Mouse (Mus musculus): Measurements from ENCODE around the gene Tmem81.
"Not testable (repeated sequence)": the region's sequence is repeated elsewhere in the genome, so short reads cannot be mapped to it uniquely, and the experiment has no call there.

The Tmem81 gene

GRCm38 (mm10) chr1:132506058-132506457 lies at the start of gene Tmem81:
Gene Tmem81, plus strand, starts transcription at chr1:132506230.
- no peak for DNase-seq (ENCODE audit: low spot score in 2 of 2)

- no peak for DNase-seq (ENCODE audit: low spot score in 2 of 2)
Measured at GRCm38 (mm10) chr1:132464651-132465050, 41.4 kb upstream of the Tmem81 start.

GRCm38 (mm10) chr1:132468926-132469325 lies 37.1 kb upstream of the Tmem81 start:
- DNase-seq (ENCODE audit: low spot score in 2 of 2): no peak

- DNase-seq (ENCODE audit: low spot score in 2 of 2): no peak
Measured at GRCm38 (mm10) chr1:132469519-132469918, 36.5 kb upstream of the Tmem81 start.

- not testable (repeated sequence) for DNase-seq (ENCODE audit: low spot score in 2 of 2)
Measured at GRCm38 (mm10) chr1:132470031-132470430, 36.0 kb upstream of the Tmem81 start.

- no peak for DNase-seq (ENCODE audit: low spot score in 2 of 2)
Measured at GRCm38 (mm10) chr1:132471032-132471431, 35.0 kb upstream of the Tmem81 start.

- DNase-seq (ENCODE audit: low spot score in 2 of 2): no peak
Measured at GRCm38 (mm10) chr1:132471499-132471898, 34.5 kb upstream of the Tmem81 start.

- DNase-seq (ENCODE audit: low spot score in 2 of 2): no peak
Measured at GRCm38 (mm10) chr1:132472537-132472936, 33.5 kb upstream of the Tmem81 start.

- DNase-seq (ENCODE audit: low spot score in 2 of 2): no peak
Measured at GRCm38 (mm10) chr1:132474496-132474895, 31.5 kb upstream of the Tmem81 start.

GRCm38 (mm10) chr1:132476575-132476927 lies 29.5 kb upstream of the Tmem81 start:
- no peak for DNase-seq (ENCODE audit: low spot score in 2 of 2)

GRCm38 (mm10) chr1:132476928-132477691 lies 28.9 kb upstream of the Tmem81 start, which contains the start of gene Rbbp5:
Gene Rbbp5, plus strand, starts transcription at chr1:132477365.
- DNase-seq (ENCODE audit: low spot score in 2 of 2): peak; percentile 80 to 89

GRCm38 (mm10) chr1:132479438-132479837 lies 26.6 kb upstream of the Tmem81 start:
- no peak for DNase-seq (ENCODE audit: low spot score in 2 of 2)

- no peak for DNase-seq (ENCODE audit: low spot score in 2 of 2)
Measured at GRCm38 (mm10) chr1:132481619-132482018, 24.4 kb upstream of the Tmem81 start.

- DNase-seq (ENCODE audit: low spot score in 2 of 2): no peak
Measured at GRCm38 (mm10) chr1:132483234-132483633, 22.8 kb upstream of the Tmem81 start.

GRCm38 (mm10) chr1:132483759-132484158 lies 22.3 kb upstream of the Tmem81 start:
- no peak for DNase-seq (ENCODE audit: low spot score in 2 of 2)

GRCm38 (mm10) chr1:132500535-132500934 lies 5.5 kb upstream of the Tmem81 start:
- no peak for DNase-seq (ENCODE audit: low spot score in 2 of 2)

- no peak for DNase-seq (ENCODE audit: low spot score in 2 of 2)
Measured at GRCm38 (mm10) chr1:132505155-132505554, 875 bp upstream of the Tmem81 start.

- DNase-seq (ENCODE audit: low spot score in 2 of 2): no peak
Measured at GRCm38 (mm10) chr1:132506656-132507055, 626 bp downstream of the Tmem81 start.

- DNase-seq (ENCODE audit: low spot score in 2 of 2): no peak
Measured at GRCm38 (mm10) chr1:132509771-132510170, 3.7 kb downstream of the Tmem81 start.

GRCm38 (mm10) chr1:132511521-132511920 lies 5.5 kb downstream of the Tmem81 start:
- no peak for DNase-seq (ENCODE audit: low spot score in 2 of 2)

GRCm38 (mm10) chr1:132512106-132512505 lies 6.1 kb downstream of the Tmem81 start:
- DNase-seq (ENCODE audit: low spot score in 2 of 2): no peak

- no peak for DNase-seq (ENCODE audit: low spot score in 2 of 2)
Measured at GRCm38 (mm10) chr1:132515339-132515738, 9.3 kb downstream of the Tmem81 start.

GRCm38 (mm10) chr1:132516776-132517175 lies 10.7 kb downstream of the Tmem81 start:
- no peak for DNase-seq (ENCODE audit: low spot score in 2 of 2)

GRCm38 (mm10) chr1:132518621-132519020 lies 12.6 kb downstream of the Tmem81 start:
- DNase-seq (ENCODE audit: low spot score in 2 of 2): no peak

All from urinary bladder, postnatal 4 days (tissue).